Mouse (Mus musculus): ENCODE measurements at regions not wholly inside any gene's neighbourhood (a gene's known extent, or its start where the extent isn't known, plus 50 kb on each side); places are given as distances from the start of the nearest gene placed in this dataset.

GRCm38 (mm10) chr10:126257171-126257570, 291.2 kb downstream of the Lrig3 start:
- Histone ChIP-seq H3K4me1 (peaks cover 9% of the 10 kb centered on the region), H3K27me3 (ENCODE audit: low read depth, poor library complexity, severe bottlenecking) (no peaks in the 10 kb centered on the region), H3K9me3 (replicated peaks) (no peaks in the 10 kb centered on the region), H3K4me3 (no peak overlapping the region), H3K36me3 (no peaks in the 10 kb centered on the region), H3K27ac (replicated peaks) (0 out of 2 replicates have a peak overlapping the region, but pooled peaks have one; percentile 4)
- WGBS, result 78% methylated on average over 8 of the region's 8 CpGs
- DNase-seq (ENCODE audit: low spot score), result no peak

DNA sequence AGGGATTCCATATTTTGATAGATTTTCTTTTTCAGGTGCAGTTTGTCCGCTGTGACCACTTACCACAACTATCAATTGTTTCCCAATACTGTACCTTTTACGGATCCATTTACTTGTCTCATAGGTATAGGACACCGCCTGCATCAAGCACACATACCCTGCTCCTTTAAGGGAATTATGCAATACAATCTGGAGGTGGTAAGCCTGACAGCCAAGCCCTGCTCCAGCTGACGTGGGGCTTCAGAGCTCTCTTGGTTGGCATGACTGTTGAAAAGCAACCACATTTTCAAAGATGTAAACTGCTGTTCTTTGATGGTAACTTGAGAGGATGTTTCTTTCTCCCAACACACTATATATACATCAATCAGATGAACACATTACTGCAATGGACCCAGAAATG, 288.2 kb downstream of the Lrig3 start:
- 89% methylated on average over 4 of the region's 4 CpGs for WGBS
- Histone ChIP-seq H3K36me3 (no peaks in the 10 kb centered on the region), H3K27ac (replicated peaks) (no peak overlapping the region), H3K27me3 (ENCODE audit: low read depth, poor library complexity, severe bottlenecking) (no peaks in the 10 kb centered on the region), H3K9me3 (replicated peaks) (no peaks in the 10 kb centered on the region), H3K4me1 (peaks cover 9% of the 10 kb centered on the region), H3K4me3 (no peak overlapping the region)
- DNase-seq (ENCODE audit: low spot score), result no peak

DNA sequence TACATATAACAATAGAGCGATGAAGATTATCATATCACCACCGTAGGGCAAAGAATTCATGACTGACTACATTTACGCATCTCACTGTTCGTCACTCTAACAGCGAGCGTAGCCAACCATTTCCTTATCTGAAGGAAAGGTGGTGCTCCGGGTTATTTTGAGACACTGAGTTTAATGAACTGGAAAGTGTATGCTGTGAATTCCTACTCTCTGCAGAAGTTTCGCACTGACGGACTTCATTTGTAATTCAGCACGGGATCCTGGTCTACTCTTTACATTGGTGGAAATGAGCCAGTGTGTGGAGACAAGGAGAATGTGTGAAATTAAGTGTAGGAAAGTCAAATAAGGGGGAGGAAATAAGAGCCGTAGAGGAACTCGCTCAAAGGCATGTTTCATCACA, 283.2 kb downstream of the Lrig3 start:
- 89% methylated on average over 12 of the region's 12 CpGs for WGBS
- Histone ChIP-seq H3K36me3 (no peaks in the 10 kb centered on the region), H3K4me1 (no peaks in the 10 kb centered on the region), H3K9me3 (replicated peaks) (no peaks in the 10 kb centered on the region), H3K4me3 (no peak overlapping the region), H3K27me3 (ENCODE audit: low read depth, poor library complexity, severe bottlenecking) (no peaks in the 10 kb centered on the region), H3K27ac (replicated peaks) (no peak overlapping the region)
- no peak for DNase-seq (ENCODE audit: low spot score)

DNA sequence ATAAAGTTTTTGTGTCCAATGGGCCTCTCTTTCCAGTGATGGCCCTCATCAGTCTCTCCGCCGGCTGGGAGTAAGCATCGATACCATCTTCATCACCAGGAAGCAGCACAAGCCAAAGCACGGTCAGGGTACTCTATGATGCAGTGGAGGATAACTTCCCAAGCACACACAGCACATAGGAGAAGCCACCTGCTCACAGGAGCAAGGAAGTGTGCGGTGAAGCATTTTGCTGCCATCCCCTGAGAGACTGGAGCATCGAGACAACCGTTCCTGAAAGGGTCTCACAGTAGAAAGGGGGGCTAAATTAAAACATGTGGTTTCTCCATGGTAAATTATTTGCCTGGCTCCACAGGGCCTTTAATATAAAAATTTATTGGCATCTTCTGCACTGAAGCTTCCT, 277.1 kb downstream of the Lrig3 start:
- Histone ChIP-seq H3K36me3 (no peaks in the 10 kb centered on the region), H3K27me3 (ENCODE audit: low read depth, poor library complexity, severe bottlenecking) (no peaks in the 10 kb centered on the region), H3K4me3 (no peak overlapping the region), H3K9me3 (replicated peaks) (no peaks in the 10 kb centered on the region), H3K4me1 (peaks cover 3% of the 10 kb centered on the region; the same call in 1 of the 2 replicates), H3K27ac (replicated peaks) (no peak overlapping the region)
- WGBS, result 94% methylated on average over 7 of the region's 7 CpGs
- no peak for DNase-seq (ENCODE audit: low spot score)

DNA sequence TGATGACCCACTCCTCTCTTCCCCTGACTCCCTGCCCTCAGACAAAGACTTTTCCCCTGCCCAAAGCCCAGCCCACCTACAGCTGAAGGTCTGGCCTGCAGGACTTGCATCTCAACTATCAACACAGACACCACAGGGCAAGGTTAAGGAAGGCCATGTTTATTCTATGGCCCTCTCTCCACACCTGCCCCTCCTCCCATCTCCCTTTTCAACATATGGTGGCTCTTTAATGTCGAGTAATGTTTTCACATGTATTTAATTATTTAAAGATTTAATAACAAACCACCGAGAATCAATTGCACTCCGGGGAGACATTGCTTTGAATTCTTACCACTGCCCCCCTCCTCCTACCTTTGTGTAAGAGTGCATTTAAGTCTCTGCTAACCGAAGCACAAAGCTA, 273.6 kb downstream of the Lrig3 start:
- H3K4me1 ChIP-seq, result peaks cover 3% of the 10 kb centered on the region; the same call in 1 of the 2 replicates
- no peak overlapping the region for H3K4me3 ChIP-seq
- H3K27me3 ChIP-seq (ENCODE audit: low read depth, poor library complexity, severe bottlenecking), result no peaks in the 10 kb centered on the region
- 68% methylated on average over 4 of the region's 4 CpGs for WGBS
- no peaks in the 10 kb centered on the region for H3K9me3 ChIP-seq (replicated peaks)
- H3K36me3 ChIP-seq, result no peaks in the 10 kb centered on the region
- DNase-seq (ENCODE audit: low spot score), result peak; percentile 15
- H3K27ac ChIP-seq (replicated peaks), result no peak overlapping the region

Small RNA genes lying in the stretch of these regions (microRNA-seq; reads per million reads assigned to microRNA genes)
- 14.7 reads per million, percentile 27 among the genes with 10 or more reads in this experiment for gene Mir378d
